Mouse (Mus musculus) hindbrain, embryonic 14.5 days (tissue): ENCODE measurements around the gene Med12l. TPM values are rescaled to one million over a fixed set of nuclear protein-coding genes. Genes with fewer than 3 reads are reported as not detected.

Source experiments
- ATAC-seq: fragments of 200-750 bp; cut with Nextera tagmentation; 2 replicates; pipeline ENCODE4 v1.8.0; 2017; ENCODE audit warnings: moderate number of reproducible peaks, mild to moderate bottlenecking, moderate TSS enrichment, moderate library complexity; ENCODE audit not compliant: low FRiP score
- DNase-seq: peaks from one replicate; pipeline ENCODE4 v3.0.0-alpha.2; 2015; ENCODE audit warnings: low spot score
- H3K27ac ChIP-seq: fragments of 300-500 bp; sonication (generic); 2 replicates; pipeline ENCODE4 v1.5.1; 2014; ENCODE audit warnings: mild to moderate bottlenecking, moderate library complexity
- H3K27me3 ChIP-seq: fragments of 300-500 bp; sonication (generic); 2 replicates; pipeline ENCODE4 v1.6.1; 2014; ENCODE audit warnings: mild to moderate bottlenecking, low read length, mixed read lengths; ENCODE audit not compliant: control insufficient read depth, insufficient read depth
- H3K36me3 ChIP-seq: fragments of 300-500 bp; sonication (generic); replicated peaks from 2 replicates; pipeline ENCODE4 v1.6.1; 2014; ENCODE audit not compliant: control insufficient read depth, insufficient read depth
- H3K4me1 ChIP-seq: fragments of 300-500 bp; sonication (generic); replicated peaks from 2 replicates; pipeline ENCODE4 v1.6.1; 2014; ENCODE audit warnings: antibody characterized with exemption, low read length, mixed read lengths; ENCODE audit not compliant: control insufficient read depth, insufficient read depth
- H3K4me2 ChIP-seq: fragments of 300-500 bp; sonication (generic); replicated peaks from 2 replicates; pipeline ENCODE4 v1.6.1; 2014; ENCODE audit warnings: mild to moderate bottlenecking, moderate library complexity
- H3K4me3 ChIP-seq: fragments of 300-500 bp; sonication (generic); replicated peaks from 2 replicates; pipeline ENCODE4 v1.5.1; 2014; ENCODE audit warnings: mild to moderate bottlenecking, low read length
- H3K9ac ChIP-seq: fragments of 300-500 bp; sonication (generic); 2 replicates; pipeline ENCODE4 v1.6.1; 2014
- H3K9me3 ChIP-seq: fragments of 300-500 bp; sonication (generic); 2 replicates; pipeline ENCODE4 v1.6.1; 2016; ENCODE audit warnings: low read length; ENCODE audit not compliant: control insufficient read depth
- WGBS: fragments of 180-500 bp; shearing (Covaris S2); extraction: QIAGEN DNeasy Blood & Tissue Kit; methylation state at CpG from one replicate; pipeline ENCODE4 v1.1.7; 2014; 5-methylcytosine and 5-hydroxymethylcytosine counted together
- polyA plus RNA-seq: library from polyadenylated mRNA; unstranded; fragments of >200 nt; fragmentation: Nextera tagmentation; extraction: Ambion mirVana; gene quantifications from 2 replicates; pipeline ENCODE4 v1.2.1, GENCODE M21; 2014

Gene Med12l
- 7.4 and 8.7 TPM in 2 replicates for polyA plus RNA-seq

GRCm38 (mm10) chr3:59005271-59005995 lies at the start of gene Med12l:
Gene Med12l (plus strand): TSS chr3:59005825.
- Histone ChIP-seq H3K4me3 (peak within 1 kb of the TSS; percentile 89), H3K4me1 (peaks cover 11% of the 10 kb centered on the region; the same call in 1 of the 2 replicates), H3K27ac (peak within 1 kb of the TSS; percentile 90), H3K4me2 (peak within 1 kb of the TSS; percentile 65), H3K9ac (peak within 1 kb of the TSS; percentile 87), H3K27me3 (no peaks in the 10 kb centered on the region), H3K36me3 (no peaks in the 10 kb centered on the region), H3K9me3 (no peaks in the 10 kb centered on the region)
- WGBS, result under 1% methylated on average over 61 of the region's 69 CpGs
- ATAC-seq (peak; percentile 81), DNase-seq (peak; percentile 78)

GRCm38 (mm10) chr3:58961166-58961565 lies 44.5 kb upstream of the Med12l start:
- Histone ChIP-seq H3K9ac (no peak overlapping the region), H3K4me2 (no peak overlapping the region), H3K4me3 (no peak overlapping the region), H3K4me1 (no peaks in the 10 kb centered on the region), H3K36me3 (no peaks in the 10 kb centered on the region), H3K27ac (no peak overlapping the region), H3K9me3 (no peaks in the 10 kb centered on the region), H3K27me3 (no peaks in the 10 kb centered on the region)
- DNase-seq (no peak), ATAC-seq (no peak)
- WGBS, result 84% methylated on average over 1 of the region's 1 CpGs

- no peak overlapping the region for H3K4me3 ChIP-seq
- no peaks in the 10 kb centered on the region for H3K36me3 ChIP-seq
- DNase-seq (no peak), ATAC-seq (no peak)
- H3K27ac ChIP-seq, result no peak overlapping the region
- no peaks in the 10 kb centered on the region for H3K4me1 ChIP-seq
- H3K9me3 ChIP-seq, result no peaks in the 10 kb centered on the region
- H3K4me2 ChIP-seq, result no peak overlapping the region
- H3K9ac ChIP-seq, result no peak overlapping the region
- 91% methylated on average over 1 of the region's 1 CpGs for WGBS
- no peaks in the 10 kb centered on the region for H3K27me3 ChIP-seq
Observed at GRCm38 (mm10) chr3:58977413-58977812, 28.2 kb upstream of the Med12l start.

GRCm38 (mm10) chr3:58977906-58978622 lies 27.6 kb upstream of the Med12l start:
- Histone ChIP-seq H3K9me3 (no peaks in the 10 kb centered on the region), H3K27me3 (no peaks in the 10 kb centered on the region), H3K9ac (no peak overlapping the region), H3K4me3 (no peak overlapping the region), H3K4me2 (no peak overlapping the region), H3K27ac (no peak overlapping the region), H3K4me1 (no peaks in the 10 kb centered on the region), H3K36me3 (no peaks in the 10 kb centered on the region)
- no peak for ATAC-seq
- WGBS, result 95% methylated on average over 7 of the region's 7 CpGs
- DNase-seq, result no peak

GRCm38 (mm10) chr3:58980579-58980978 lies 25.0 kb upstream of the Med12l start:
- ATAC-seq (no peak), DNase-seq (no peak)
- H3K4me3 ChIP-seq, result no peak overlapping the region
- H3K27ac ChIP-seq, result no peak overlapping the region
- H3K4me1 ChIP-seq, result no peaks in the 10 kb centered on the region
- H3K9me3 ChIP-seq, result no peaks in the 10 kb centered on the region
- WGBS, result 72% methylated on average over 4 of the region's 4 CpGs
- H3K4me2 ChIP-seq, result no peak overlapping the region
- H3K27me3 ChIP-seq, result no peaks in the 10 kb centered on the region
- H3K36me3 ChIP-seq, result no peaks in the 10 kb centered on the region
- no peak overlapping the region for H3K9ac ChIP-seq

- 46% methylated on average over 15 of the region's 15 CpGs for WGBS
- Histone ChIP-seq H3K4me3 (no peak overlapping the region), H3K9me3 (no peaks in the 10 kb centered on the region), H3K27me3 (no peaks in the 10 kb centered on the region), H3K9ac (no peak overlapping the region), H3K4me1 (no peaks in the 10 kb centered on the region), H3K36me3 (no peaks in the 10 kb centered on the region), H3K27ac (no peak overlapping the region), H3K4me2 (0 out of 2 replicates have a peak overlapping the region, but pooled peaks have one; percentile 2)
- ATAC-seq (peak; percentile 34; the same call in 1 of the 2 replicates), DNase-seq (peak; percentile 86)
Observed at GRCm38 (mm10) chr3:58982896-58983837, 22.5 kb upstream of the Med12l start.

GRCm38 (mm10) chr3:58983838-58984598 lies 21.6 kb upstream of the Med12l start:
- no peak for ATAC-seq
- H3K27me3 ChIP-seq, result no peaks in the 10 kb centered on the region
- no peak overlapping the region for H3K4me3 ChIP-seq

GRCm38 (mm10) chr3:58985816-58986215 lies 19.8 kb upstream of the Med12l start:
- Histone ChIP-seq H3K4me1 (no peaks in the 10 kb centered on the region), H3K4me2 (no peak overlapping the region), H3K4me3 (no peak overlapping the region), H3K9me3 (no peaks in the 10 kb centered on the region), H3K9ac (no peak overlapping the region), H3K27me3 (no peaks in the 10 kb centered on the region), H3K36me3 (no peaks in the 10 kb centered on the region), H3K27ac (no peak overlapping the region)
- no peak for DNase-seq
- ATAC-seq, result no peak
- WGBS, result 64% methylated on average over 4 of the region's 4 CpGs

More at GRCm38 (mm10) chr3:58983838-58984598, 21.6 kb upstream of the Med12l start:
- H3K4me1 ChIP-seq, result no peaks in the 10 kb centered on the region
- no peak overlapping the region for H3K4me2 ChIP-seq
- H3K27ac ChIP-seq, result no peak overlapping the region
- no peaks in the 10 kb centered on the region for H3K9me3 ChIP-seq
- no peaks in the 10 kb centered on the region for H3K36me3 ChIP-seq
- H3K9ac ChIP-seq, result no peak overlapping the region
- 86% methylated on average over 15 of the region's 15 CpGs for WGBS
- no peak for DNase-seq
